Mouse (Mus musculus): ENCODE data around the gene Casp4.

DNA sequence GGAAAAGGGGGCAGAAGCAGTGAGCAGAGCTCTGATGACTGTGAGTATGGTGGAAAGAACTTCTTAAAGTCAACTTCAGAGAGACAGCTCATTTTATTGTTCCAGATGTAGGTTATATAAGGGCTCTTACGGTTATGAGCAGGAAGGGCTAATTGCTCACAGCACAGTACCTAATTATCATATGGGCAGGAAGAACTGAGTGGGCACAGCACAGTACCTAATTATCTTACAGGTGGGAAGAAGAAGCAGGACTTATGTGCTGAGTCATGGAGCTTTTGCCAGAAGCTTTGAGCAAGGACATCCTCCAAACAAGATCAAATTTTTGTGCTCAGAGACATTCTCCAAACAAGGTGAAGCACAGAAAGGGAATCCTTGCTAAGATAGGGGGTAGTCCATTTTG, 37.7 kb upstream of the Casp4 start:
- TF ChIP-seq CTCF (IDR thresholded peaks at IDR 0.05; ENCODE audit: control insufficient read depth, insufficient read depth, low read length): no peak
- no peak for TF ChIP-seq POLR2A (IDR thresholded peaks at IDR 0.05; ENCODE audit: borderline replicate concordance, control insufficient read depth, low read depth, low read length)
